Mouse (Mus musculus) Patski (cell line): Measurements from ENCODE around the gene Ppargc1a. TPM values are rescaled to one million over a fixed set of nuclear protein-coding genes. Genes with fewer than 3 reads are reported as not detected.

ENCODE experiments used
- ATAC-seq: fragments of 100-300 bp; one replicate; pipeline ENCODE4 v1.8.0; 2021
- CTCF ChIA-PET: fragments of 350-600 bp; sonication (Branson Sonifier 250); formaldehyde crosslinking; loops from one replicate; lab custom pipeline; 2022; ENCODE audit warnings: inconsistent platforms; lab: Charles Lee
- POLR2A ChIA-PET: fragments of 350-600 bp; sonication (Branson Sonifier 250); formaldehyde crosslinking; loops from one replicate; lab custom pipeline; 2022; ENCODE audit warnings: antibody characterized with exemption, inconsistent platforms; lab: Charles Lee
- DNase-seq: peaks from one replicate; pipeline ENCODE4 v3.0.0-alpha.2; 2011; ENCODE audit warnings: low read depth, low spot score
- H3K27me3 ChIP-seq: fragments of 371-371 bp; one replicate; pipeline ENCODE4 v1.5.1; 2021
- CTCF ChIP-seq: fragments of 100-300 bp; IDR thresholded peaks from one replicate; pipeline ENCODE4 v1.5.1; 2021
- in situ Hi-C: fragments of 300-500 bp; cut with MboI; formaldehyde crosslinking; loops from 3 replicates; pipeline ENCODE4 v1.11.1; 2018; ENCODE audit warnings: low pct_unique_long_range_greater_than_20kb, mixed read lengths
- polyA plus RNA-seq: library from polyadenylated mRNA; unstranded; gene quantifications from one replicate; pipeline ENCODE4 v1.2.3, GENCODE M21; 2021

Gene Ppargc1a
- polyA plus RNA-seq, 1 experiment from 2014 or later, result 97.9 TPM

DNA sequence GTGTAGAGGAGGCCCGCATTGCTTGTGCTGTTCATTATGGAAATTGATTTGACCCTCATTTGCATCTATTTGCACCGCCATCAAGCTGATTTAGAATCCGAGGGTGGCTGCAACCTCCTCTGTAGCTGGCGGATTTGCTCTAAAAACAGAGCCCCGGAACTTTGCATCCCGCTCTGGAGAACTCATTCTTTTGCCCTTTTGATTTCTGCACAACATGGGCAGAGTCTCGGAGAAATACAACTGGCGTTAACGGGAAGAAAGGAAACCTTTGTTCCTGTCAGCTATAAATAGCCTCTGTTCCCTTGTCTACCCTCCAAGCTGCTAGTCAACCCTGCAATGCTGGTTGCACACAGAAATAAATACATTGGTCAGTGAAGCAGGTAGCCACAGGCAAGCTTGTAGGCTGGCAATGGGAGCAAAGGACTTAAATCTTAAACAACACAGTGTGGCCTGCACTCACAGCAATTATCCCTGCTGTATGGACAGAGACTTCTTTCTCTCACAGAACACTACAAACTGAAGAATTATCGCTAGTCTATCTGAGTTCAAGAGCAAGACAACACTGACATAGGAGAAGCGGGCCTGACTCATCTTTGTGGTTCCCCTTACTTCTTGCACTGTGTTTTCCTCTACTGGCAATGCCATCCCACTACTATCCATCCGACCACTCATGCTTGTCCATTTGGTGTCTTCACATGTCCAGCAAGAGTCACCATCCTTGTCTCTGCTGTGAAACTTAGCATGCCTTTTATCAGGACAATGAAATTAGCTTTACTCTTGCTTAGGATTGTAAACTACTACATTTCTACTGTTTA is 155.0 kb downstream of the Ppargc1a start:
- in situ Hi-C loops, result no loop called here
- ATAC-seq, result peak; percentile 35
- H3K27me3 ChIP-seq, result no peaks in the 10 kb centered on the region
- ChIA-PET CTCF (interaction anchor here (1.3 to 1.7 kb wide), 3 partner anchors 9 to 35 kb away, joined by 3 to 4 read pairs (median 4); no protein-coding TSS in a partner anchor), POLR2A (interaction anchor here (0.7 to 1.2 kb wide), 2 partner anchors 12 to 14 kb away, joined by 3 read pairs; no protein-coding TSS in a partner anchor)
- TF ChIP-seq CTCF, result no peak
- DNase-seq, result peak; percentile 13

DNA sequence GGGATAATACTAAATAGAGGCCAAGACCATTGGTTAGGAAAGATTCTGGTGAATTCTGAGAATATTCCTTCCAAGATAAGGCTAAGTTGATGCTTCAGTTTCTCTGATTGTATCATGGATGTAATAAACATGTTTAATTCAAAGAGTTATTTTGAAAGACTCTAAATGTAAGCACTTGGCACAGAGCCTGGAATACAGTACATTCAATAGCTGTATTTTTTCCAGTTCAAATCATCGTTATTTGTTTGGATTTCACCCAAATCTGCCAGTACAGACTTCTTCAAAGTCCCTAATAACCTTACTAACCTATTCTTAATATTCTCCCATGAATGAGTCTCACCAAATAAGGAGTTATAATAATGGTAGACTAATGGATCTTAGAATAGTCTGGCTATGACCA is 157.5 kb downstream of the Ppargc1a start:
- in situ Hi-C loops, result no loop called here
- TF ChIP-seq CTCF, result no peak
- ChIA-PET POLR2A (no interaction called here), CTCF (interaction anchor here (1.3 kb wide), 1 partner anchor 14 kb away, joined by 4 read pairs; no protein-coding TSS in a partner anchor)
- DNase-seq (no peak), ATAC-seq (no peak)
- no peaks in the 10 kb centered on the region for H3K27me3 ChIP-seq

DNA sequence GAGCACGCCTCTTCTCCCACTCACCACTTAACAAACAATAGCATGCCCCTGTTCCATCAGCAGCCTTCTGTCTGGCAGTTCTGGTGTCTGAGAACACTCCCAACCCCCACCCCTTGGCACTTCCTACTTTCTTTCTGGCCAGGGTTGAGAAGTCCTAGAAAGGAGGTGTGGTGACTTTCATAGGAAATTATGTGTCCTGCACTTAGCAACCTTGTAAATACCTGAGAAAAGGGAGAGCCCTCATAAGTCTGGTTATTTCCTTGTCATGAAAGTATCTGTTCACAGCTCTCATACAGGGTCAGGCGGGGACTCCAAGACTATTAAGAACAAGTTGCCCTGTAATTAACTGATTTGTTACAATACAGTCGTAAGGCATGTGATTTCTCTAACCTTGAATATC is 161.1 kb downstream of the Ppargc1a start:
- ChIA-PET CTCF (no interaction called here), POLR2A (no interaction called here)
- no peaks in the 10 kb centered on the region for H3K27me3 ChIP-seq
- ATAC-seq, result no peak
- DNase-seq, result no peak
- in situ Hi-C loops, result no loop called here
- no peak for TF ChIP-seq CTCF
